Mouse (Mus musculus) layer of hippocampus, postnatal 10 days (tissue): ENCODE measurements around the gene Plekhn1. TPM values are rescaled to one million over a fixed set of nuclear protein-coding genes. Genes with fewer than 3 reads are reported as not detected.

Experiments
- DNase-seq, 2 experiments: peaks; one replicate each; pipeline ENCODE4 v3.0.0; 2021; ENCODE audit warnings: low spot score in 2 of 2
- long read RNA-seq: library from polyadenylated mRNA; stranded (forward); transcript quantifications from one replicate; pipeline ENCODE4 v2.0.0, GENCODE M21; 2023
- total RNA-seq, 2 experiments: library from RNA; stranded (reverse); gene quantifications; 2 replicates each; pipeline ENCODE4 v1.2.3; 2021

Gene Plekhn1
- total RNA-seq = 10 to 100 TPM; 36.4 to 41.9 TPM
- long read RNA-seq, transcript Plekhn1-201 (12 exons, 3,014 nt) = major isoform, 14 of 45 reads
- long read RNA-seq, partial matches to known transcripts = 7 of 45 reads
- long read RNA-seq, other reads (novel, unspliced or antisense) = 24 of 45 reads

- DNase-seq = peak; percentile 71 to 84
Measured at GRCm38 (mm10) chr4:156234701-156235213, at the start of gene Plekhn1. TSS of gene Plekhn1 (minus strand) at chr4:156234857.

GRCm38 (mm10) chr4:156255078-156255839 lies 20.6 kb upstream of the Plekhn1 start, which contains the start of gene Samd11:
TSS of gene Samd11 (minus strand) at chr4:156255657.
- DNase-seq = no peak

- no peak for DNase-seq
Measured at GRCm38 (mm10) chr4:156254361-156255077, 19.9 kb upstream of the Plekhn1 start.

DNA sequence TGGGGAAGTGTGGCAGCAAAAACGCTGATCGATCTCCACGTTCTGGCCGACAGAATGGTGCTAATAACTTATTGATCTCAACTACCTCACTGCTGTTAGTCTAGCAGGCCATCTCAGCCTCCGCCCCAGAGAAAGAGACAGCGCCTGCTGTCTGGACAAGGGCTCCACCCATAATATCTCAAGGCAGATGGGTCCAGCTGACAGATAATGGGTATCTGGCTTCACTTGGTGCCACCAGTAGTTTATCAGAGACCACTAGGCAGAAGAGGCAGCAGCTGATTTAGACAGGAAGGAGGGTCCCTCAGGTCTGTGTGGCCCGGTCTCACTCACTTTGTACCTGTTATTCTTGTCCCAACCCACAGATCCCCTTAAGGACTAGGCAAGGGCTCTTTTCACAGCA lies 18.4 kb upstream of the Plekhn1 start:
- DNase-seq = no peak

DNA sequence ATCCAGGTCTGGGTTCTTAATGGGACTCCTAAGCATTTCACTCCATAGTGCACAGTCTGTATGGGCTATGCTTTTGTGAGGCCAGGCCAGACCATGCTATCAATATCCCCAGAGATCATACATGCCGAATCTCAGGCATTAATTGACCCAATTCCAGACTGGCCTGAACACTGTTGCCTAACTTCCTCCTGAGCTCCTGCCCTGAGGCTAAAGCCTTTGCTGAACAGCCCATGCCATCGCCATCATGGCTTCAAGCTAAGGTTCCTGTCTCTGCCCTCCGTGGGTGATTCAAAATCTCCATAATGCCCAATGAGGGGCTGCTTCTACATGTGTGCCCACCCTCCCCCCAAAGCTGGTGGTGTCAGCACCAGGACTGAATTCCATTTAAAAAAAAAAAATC lies 18.0 kb upstream of the Plekhn1 start:
- DNase-seq = no peak

GRCm38 (mm10) chr4:156252140-156252539 lies 17.5 kb upstream of the Plekhn1 start:
- DNase-seq = no peak

GRCm38 (mm10) chr4:156251081-156251480 lies 16.4 kb upstream of the Plekhn1 start:
- no peak for DNase-seq

DNA sequence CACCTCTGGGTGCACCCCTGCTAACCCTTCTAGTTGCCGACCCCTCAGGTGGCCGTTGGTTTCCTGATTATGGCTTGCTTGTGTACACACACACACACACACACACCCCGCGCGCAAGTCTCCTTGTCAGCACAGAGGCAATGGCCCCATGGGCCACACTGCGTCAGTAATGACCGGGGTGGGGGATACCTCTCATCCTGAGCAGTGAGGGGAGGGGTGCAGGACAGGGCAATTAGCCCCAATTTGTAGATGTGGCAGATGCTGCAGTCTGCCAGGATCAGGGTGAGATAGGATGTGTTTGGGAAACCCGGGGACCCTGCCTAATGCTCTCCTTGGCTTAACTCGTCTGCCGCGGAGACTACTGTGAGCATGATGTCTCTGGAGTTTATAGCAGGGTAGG lies 14.9 kb upstream of the Plekhn1 start:
- DNase-seq = no peak

GRCm38 (mm10) chr4:156236651-156237447 lies 2.2 kb upstream of the Plekhn1 start:
- DNase-seq = peak in 1 of 2 experiments; percentile 36

DNA sequence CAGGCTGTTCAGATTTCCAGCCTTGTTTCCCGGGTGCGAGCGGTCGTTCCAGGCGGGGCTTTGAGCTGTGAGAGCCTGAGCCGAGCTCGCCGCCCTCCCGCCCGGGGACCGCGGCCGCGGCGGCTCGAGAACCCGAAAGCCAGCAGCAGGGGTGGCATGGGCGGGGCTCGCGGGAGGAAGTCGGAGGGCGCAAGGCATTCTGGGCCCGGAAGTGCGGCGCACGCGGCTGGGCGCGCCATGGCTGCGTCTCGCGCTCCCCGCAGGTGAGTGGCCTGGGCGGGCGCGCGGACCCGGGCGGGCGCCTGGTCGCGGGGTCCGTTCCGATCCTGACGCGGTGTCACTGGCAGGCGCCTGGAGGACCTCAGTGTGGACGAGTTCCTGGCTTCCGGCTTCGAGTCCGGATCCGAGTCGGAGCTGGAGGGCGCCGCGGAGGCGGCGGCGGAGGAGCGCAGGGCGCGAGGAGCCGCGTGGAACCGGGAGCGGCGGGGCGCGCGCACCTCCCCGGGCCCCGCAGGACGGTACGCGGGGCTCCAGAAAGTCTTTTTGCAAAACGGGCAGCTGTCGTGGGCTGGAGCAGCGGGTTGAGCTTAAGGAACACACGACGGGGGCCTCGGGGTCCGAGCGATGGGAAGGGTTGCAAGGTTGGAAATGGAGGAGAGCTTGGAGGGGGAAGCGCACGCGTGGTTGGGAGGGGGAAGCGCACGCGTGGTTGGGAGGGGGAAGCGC lies 1.3 kb upstream of the Plekhn1 start, which contains the start of gene Noc2l:
TSS of gene Noc2l (plus strand) at position 203 of the 726 bp plus-strand sequence.
- DNase-seq = peak; percentile 85 to 92

DNA sequence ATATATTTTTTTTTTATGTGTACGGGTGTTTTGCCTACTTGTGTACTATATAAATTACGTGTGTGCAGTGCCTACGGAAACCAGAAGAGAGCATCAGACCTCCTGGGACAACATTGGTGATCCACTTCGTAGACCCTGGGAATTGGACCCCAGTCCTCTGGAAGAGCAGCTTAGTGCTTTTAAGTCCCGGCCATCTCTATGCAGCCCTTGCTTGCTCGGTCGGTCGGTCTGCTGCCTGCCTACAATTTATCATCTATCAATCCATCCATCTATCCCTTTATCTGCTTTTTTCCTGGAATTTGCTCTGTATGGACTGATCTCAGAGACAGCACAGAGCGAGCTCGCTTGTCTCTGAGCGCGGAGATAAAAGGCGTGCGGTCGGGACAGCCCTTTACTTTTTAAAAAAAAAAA lies 708 bp upstream of the Plekhn1 start:
- no peak for DNase-seq

GRCm38 (mm10) chr4:156234021-156234501 lies 596 bp downstream of the Plekhn1 start:
- peak in 1 of 2 experiments; percentile 53 for DNase-seq

GRCm38 (mm10) chr4:156228393-156229024 lies 6.1 kb downstream of the Plekhn1 start:
- peak in 1 of 2 experiments; percentile 26 for DNase-seq

- peak in 1 of 2 experiments; percentile 33 for DNase-seq
Measured at GRCm38 (mm10) chr4:156227752-156228392, 6.8 kb downstream of the Plekhn1 start.

GRCm38 (mm10) chr4:156224276-156224675 lies 10.4 kb downstream of the Plekhn1 start:
- no peak for DNase-seq

DNA sequence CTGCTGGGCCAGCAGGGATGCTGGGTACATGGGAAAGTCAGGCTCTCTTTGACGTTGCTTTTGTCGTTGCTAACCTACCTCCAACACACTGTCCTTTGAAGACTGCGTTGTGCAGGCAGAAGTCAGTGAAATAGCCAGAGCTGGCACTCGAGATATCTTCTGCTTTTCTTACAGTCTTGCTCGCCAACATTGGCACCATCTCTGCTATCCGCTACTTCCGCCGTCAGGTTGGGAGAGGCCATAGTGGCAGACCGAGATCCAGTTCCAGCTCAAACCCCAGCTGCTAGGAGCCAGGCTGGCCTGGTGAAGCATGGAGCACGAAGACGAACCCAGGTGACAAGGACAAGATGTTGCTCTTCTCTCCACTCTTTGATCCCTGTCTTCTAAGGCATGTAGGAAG lies 14.7 kb downstream of the Plekhn1 start:
- DNase-seq = no peak

DNA sequence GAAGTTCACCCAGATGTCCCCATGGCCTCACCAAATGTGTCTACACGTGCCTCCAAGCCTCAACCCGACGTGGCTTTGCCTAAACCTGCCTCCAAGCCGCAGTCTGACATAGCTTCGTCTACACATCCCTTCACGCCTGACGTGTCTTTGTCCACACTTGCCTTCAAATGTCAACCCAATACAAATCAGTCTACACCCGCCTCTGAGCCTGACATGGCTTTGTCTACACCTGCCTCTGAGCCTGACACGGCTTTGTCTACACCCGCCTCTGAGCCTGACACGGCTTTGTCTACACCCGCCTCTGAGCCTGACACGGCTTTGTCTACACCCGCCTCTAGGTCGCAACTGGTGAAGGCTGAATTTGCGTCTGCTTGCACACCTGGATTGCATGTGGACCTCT lies 16.8 kb downstream of the Plekhn1 start:
- DNase-seq = no peak

GRCm38 (mm10) chr4:156217022-156217669 lies 17.5 kb downstream of the Plekhn1 start:
- no peak for DNase-seq

- no peak for DNase-seq
Measured at GRCm38 (mm10) chr4:156216196-156216595, 18.5 kb downstream of the Plekhn1 start.
